Mouse (Mus musculus) lung, postnatal 36 days (tissue): ENCODE measurements around the gene Naa40.

ENCODE experiments used
- DNase-seq: peaks from one replicate; pipeline ENCODE4 v3.0.0; 2022; ENCODE audit warnings: mixed read lengths

The Naa40 gene

DNA sequence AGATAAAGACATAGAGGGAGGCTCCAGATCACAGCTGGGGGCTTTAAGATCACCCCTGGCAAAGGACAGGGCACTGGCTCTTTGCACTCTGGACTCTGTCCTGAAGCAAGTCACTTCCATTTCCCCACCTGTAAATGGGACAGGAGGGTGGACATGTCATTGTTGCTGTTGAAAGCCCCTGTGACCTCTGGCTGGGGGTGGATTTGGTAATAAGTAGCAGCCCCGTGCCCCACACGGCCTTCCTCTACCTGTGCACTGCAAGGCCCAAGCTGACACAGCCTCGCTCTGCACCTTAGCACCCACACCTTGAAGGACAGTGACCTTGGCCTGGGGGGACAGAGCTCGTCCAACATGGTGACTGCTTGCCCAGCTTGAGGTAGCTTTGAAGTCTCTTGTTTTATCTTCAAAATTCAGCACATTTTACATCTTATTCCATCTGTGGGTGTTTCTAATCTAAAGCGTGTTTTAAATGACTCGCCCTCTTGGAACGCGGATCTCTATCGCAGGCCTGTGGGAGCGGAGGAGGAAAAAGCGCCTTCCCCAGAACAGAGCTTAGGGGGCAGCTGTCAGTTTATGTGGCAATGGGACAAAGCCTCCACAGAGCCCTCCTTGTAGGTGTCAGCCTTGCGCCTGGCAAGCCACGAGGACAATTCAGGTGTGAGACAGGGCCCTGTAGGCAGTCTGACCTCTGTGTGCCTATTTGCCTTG lies 63.0 kb downstream of the Naa40 start:
- DNase-seq, result no peak

DNA sequence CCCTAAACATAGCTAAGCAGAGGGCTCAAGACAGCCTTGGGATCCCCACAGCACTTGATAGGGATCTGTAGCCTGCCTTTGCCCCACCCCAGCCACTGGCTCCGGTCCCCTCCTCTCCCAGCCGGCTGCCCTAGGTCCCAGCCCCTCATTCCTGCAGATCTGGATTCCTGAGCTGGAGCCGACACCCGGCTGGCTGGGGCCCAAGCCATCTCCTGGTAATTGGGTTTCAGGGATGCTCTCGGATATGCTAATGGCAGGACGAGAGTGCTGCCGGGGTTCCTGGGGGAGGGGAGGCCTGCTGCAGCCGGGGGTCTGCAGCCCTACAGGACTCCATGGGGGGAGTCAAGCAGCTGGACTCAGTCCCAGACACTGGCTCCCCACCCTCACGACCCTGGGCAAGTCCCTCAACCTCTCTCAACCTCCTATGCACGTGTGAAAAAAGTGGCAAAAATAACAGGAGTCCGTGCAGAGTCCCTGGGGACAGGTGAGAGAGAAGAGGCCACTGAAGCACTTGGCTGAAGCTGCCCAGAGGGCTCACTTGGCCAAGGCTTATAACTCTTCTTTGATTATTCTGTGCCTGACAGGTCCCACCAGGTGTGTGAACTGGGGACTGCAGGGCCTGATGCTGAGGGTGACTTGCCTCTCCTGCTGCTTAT lies 64.8 kb downstream of the Naa40 start:
- no peak for DNase-seq
